Mouse (Mus musculus) NIH3T3 (cell line): ENCODE results near the gene Trp73.

Experiments used
- DNase-seq: peaks from one replicate; pipeline ENCODE4 v3.0.0-alpha.2; 2012; ENCODE audit warnings: low read depth

The Trp73 gene

DNA sequence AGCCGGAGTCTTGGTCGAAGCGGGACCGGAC lies at the start of gene Trp73:
TSS of gene Trp73 (minus strand) at position 27 of the 31 bp plus-strand sequence.
- DNase-seq, result no peak

GRCm38 (mm10) chr4:154188948-154189347 lies 48.9 kb upstream of the Trp73 start:
- no peak for DNase-seq

GRCm38 (mm10) chr4:154186002-154186537 lies 46.1 kb upstream of the Trp73 start:
- DNase-seq, result no peak

DNA sequence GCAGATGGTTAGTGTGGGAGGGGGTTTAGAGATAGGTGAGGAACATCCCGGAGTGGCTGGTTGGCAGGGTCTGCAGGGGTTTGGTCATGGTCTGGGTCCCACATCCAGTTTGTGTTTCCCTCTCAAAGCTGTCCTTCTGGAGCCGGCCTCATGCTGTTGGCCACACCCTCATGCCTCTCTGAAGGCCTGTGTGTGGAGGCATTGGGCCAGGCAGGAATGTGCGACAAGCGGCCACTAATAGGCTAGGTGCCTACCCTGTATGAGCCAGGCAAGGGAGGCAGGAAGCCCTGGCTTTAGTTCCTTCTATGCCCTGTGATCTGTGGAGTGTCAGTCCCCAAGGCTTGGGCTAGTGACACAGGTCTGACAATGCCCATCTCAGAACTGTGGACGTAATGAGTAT lies 45.0 kb upstream of the Trp73 start:
- DNase-seq, result no peak

DNA sequence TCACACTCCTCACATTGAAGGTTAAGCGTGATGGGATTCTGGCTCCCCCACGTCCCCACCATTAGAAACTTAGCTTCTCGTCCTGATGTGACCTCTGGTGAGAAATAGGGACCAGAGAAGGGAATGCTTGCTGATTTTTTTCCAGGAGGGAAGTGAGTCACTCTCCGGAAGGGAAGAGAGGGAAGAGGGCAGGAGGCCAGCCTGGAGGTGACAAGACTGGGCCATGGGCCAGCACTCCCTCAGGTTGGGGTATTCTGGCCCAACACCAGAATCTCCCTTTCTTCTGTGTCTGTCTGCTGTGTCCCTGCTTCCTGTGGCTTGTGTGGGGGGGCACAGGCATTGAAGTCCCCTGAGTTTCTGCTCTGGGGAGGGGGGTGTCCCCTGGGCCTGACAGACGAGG lies 43.6 kb upstream of the Trp73 start:
- DNase-seq, result no peak

DNA sequence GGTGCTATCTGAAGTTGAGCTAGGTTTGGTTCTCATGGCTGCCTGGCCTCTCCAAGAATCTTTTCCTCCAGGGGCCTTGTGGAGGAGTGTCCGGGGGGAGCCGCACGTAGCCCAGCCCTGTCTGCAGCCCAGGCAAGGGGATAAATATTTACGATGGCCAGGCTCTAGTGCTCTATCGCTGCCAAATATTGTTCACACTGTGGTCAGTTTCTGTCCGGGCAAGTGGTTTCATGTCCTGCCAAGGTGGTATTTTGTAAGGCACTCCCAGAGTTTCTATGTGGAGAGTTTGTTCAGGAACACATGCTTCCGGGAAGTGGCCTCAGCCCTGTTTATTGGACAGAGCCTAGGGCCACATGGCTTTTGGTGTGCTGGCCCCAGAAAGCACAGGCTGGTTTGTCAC lies 41.0 kb upstream of the Trp73 start:
- DNase-seq, result no peak

GRCm38 (mm10) chr4:154177257-154177656 lies 37.2 kb upstream of the Trp73 start:
- DNase-seq, result peak; percentile 74

- no peak for DNase-seq
These were observed 32.1 kb upstream of the Trp73 start for GRCm38 (mm10) chr4:154171931-154172604.

- no peak for DNase-seq
These were observed 31.3 kb upstream of the Trp73 start for GRCm38 (mm10) chr4:154171151-154171930.

DNA sequence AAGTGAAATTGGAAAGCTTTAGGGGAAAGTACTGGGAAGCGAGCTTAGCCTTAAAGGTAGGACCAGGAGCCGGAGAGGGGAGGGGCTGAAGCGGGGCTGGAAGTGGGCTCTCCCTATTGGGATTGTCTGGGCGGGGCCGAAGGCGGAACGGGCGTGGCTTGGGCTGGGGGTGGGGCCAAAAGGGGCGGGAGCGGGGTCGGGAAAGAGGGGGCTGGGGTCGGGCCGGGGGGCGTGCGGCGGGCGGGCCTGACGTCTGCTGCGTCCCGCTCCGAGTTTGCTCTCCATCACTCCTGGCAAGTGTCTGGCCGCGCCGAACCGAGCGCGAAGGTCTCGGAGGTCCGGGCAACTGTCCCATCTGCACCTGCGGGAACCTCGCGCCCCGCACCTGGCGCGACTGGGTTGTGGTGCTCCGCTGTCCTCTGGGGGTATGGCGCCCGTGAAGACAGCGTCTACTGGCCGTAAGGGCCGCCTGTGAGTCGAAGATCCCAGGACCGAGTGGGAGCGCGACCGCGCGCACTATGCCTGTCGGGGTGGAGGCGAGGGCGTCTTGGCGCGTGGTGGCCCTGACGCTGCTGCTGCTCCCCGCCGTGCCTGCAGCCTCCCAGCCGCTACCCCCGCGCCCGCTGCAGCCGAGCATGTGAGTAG lies 30.6 kb upstream of the Trp73 start, which contains the start of gene Megf6:
TSS of gene Megf6 (plus strand) at position 225 of the 645 bp plus-strand sequence.
- no peak for DNase-seq

GRCm38 (mm10) chr4:154170021-154170420 lies 30.0 kb upstream of the Trp73 start:
- no peak for DNase-seq

DNA sequence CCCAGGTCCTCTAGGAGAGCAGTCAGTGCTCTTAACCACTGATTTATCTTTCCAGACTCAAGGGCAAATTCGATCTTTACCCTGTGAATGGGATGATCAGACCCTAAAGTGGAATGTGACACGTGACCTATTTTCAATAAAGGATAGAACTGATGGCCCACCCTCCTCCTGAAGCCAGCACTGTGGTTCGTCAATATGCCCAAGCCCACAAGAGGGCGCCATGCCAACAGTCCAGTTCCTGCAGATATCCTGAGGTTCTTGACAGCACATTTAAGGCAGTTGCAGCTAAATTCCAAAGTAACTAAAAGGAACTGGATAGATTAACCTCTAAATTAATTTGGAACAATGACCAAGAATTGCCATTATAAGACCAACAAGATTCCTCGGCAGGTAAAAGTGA lies 27.0 kb upstream of the Trp73 start:
- DNase-seq, result peak; percentile 64

- DNase-seq, result peak; percentile 84
These were observed 23.3 kb upstream of the Trp73 start for GRCm38 (mm10) chr4:154163296-154163695.

GRCm38 (mm10) chr4:154160538-154161390 lies 20.8 kb upstream of the Trp73 start, which contains the start of gene Tprgl:
Gene Tprgl (minus strand): TSS chr4:154160666.
- DNase-seq, result peak; percentile 96

GRCm38 (mm10) chr4:154159961-154160537 lies 20.0 kb upstream of the Trp73 start:
- no peak for DNase-seq

GRCm38 (mm10) chr4:154159002-154159401 lies 19.0 kb upstream of the Trp73 start:
- peak; percentile 87 for DNase-seq

DNA sequence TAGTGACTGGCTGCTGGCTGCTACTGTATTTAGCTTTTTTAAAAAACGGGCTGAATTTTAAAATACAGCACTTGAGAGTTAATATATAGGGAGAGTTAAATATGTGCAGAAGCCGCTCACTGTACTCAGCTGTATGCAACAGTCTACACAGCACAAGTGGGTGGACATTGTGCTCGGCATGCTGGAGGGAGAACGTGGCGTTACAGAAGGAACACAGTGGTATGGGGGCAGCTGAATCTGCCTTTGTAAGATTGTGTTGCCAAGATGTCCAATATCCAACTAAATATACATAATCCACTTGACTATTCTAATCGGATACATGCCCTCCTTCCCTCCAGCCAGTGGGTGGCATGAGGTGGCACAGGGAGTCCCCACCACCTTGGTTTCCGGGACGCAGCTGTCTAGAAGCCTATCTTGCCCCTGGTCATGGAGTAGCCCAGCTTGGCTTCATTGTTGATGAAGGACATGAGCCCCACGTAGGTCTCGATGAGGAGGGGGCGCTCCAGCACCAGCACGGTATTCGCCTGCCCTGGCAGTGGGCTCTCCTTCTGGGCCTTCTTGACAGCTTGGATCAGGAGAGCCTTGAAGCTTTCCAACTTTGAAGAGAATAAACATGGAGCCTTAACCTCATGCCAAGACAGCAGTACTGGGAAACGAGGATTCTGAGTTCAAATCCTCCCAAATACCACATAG lies 18.1 kb upstream of the Trp73 start:
- no peak for DNase-seq

DNA sequence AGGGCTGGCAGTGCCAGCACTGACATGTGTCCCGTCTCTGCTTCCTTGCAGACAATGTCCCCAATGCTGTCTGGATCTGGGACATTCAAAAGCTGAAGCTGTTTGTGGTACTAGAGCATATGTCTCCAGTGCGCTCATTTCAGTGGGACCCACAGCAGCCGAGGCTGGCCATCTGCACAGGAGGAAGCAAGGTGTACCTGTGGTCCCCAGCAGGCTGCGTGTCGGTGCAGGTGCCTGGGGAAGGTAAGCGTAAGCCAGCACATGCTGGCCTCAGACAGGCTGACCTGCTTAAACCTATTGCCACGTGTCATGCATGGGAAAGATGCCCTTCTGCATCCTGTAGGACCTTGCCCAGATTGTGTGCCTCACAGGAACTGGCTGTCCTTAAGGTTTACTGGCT lies 16.0 kb upstream of the Trp73 start:
- DNase-seq, result no peak

GRCm38 (mm10) chr4:154154104-154154503 lies 14.1 kb upstream of the Trp73 start:
- no peak for DNase-seq

- DNase-seq, result no peak
These were observed 6.3 kb upstream of the Trp73 start for GRCm38 (mm10) chr4:154146342-154146741.

DNA sequence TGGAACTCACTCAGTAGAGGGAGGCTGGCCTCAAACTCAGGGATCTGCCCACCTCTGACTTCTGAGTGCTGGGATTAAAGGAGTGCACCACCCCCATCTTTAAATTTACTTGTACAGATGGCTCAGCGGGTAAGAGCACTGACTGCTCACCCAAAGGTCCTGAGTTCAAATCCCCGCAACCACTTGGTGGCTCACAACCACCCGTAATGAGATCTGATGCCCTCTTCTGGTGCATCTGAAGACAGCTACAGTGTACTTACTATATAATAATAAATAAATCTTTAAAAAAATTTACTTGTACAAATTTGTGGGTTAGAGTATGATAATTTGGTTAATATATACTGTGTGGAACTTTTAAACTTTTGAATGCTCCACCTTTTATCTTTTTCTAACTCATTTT lies 4.7 kb upstream of the Trp73 start:
- DNase-seq, result no peak
